Mouse (Mus musculus): ENCODE measurements at regions not wholly inside any gene's neighbourhood (a gene's known extent, or its start where the extent isn't known, plus 50 kb on each side); places are given as distances from the start of the nearest gene placed in this dataset.

GRCm38 (mm10) chr13:31397246-31397645 lies 158.7 kb upstream of the Foxq1 start:
- in situ Hi-C loops (cut with MboI, MseI) = no loop called here

GRCm38 (mm10) chr13:31400401-31400800 lies 155.5 kb upstream of the Foxq1 start:
- in situ Hi-C loops (cut with MboI, MseI) = no loop called here

GRCm38 (mm10) chr13:31405312-31405711 lies 150.6 kb upstream of the Foxq1 start:
- in situ Hi-C loops (cut with MboI, MseI) = no loop called here

- in situ Hi-C loops (cut with MboI, MseI) = no loop called here
These were observed 147.4 kb upstream of the Foxq1 start for GRCm38 (mm10) chr13:31408439-31409122.

- in situ Hi-C loops (cut with MboI, MseI) = no loop called here
These were observed 146.8 kb upstream of the Foxq1 start for GRCm38 (mm10) chr13:31409123-31409513.

- in situ Hi-C loops (cut with MboI, MseI) = no loop called here
These were observed 134.4 kb upstream of the Foxq1 start for GRCm38 (mm10) chr13:31421556-31421955.

GRCm38 (mm10) chr13:31423599-31423998 lies 132.3 kb upstream of the Foxq1 start:
- in situ Hi-C loops (cut with MboI, MseI) = no loop called here

- in situ Hi-C loops (cut with MboI, MseI) = no loop called here
These were observed 130.0 kb upstream of the Foxq1 start for GRCm38 (mm10) chr13:31425825-31426500.

GRCm38 (mm10) chr13:31436434-31436833 lies 119.5 kb upstream of the Foxq1 start:
- in situ Hi-C loops (cut with MboI, MseI) = no loop called here

- in situ Hi-C loops (cut with MboI, MseI) = no loop called here
These were observed 115.9 kb upstream of the Foxq1 start for GRCm38 (mm10) chr13:31439761-31440627.

GRCm38 (mm10) chr13:31458883-31459282 lies 97.1 kb upstream of the Foxq1 start:
- in situ Hi-C loops (cut with MboI, MseI) = no loop called here

- in situ Hi-C loops (cut with MboI, MseI) = no loop called here
These were observed 90.8 kb upstream of the Foxq1 start for GRCm38 (mm10) chr13:31465141-31465540.

GRCm38 (mm10) chr13:31465711-31466110 lies 90.2 kb upstream of the Foxq1 start:
- in situ Hi-C loops (cut with MboI, MseI) = no loop called here

- in situ Hi-C loops (cut with MboI, MseI) = no loop called here
These were observed 87.8 kb upstream of the Foxq1 start for GRCm38 (mm10) chr13:31468131-31468530.

- in situ Hi-C loops (cut with MboI, MseI) = no loop called here
These were observed 87.0 kb upstream of the Foxq1 start for GRCm38 (mm10) chr13:31468983-31469382.

- in situ Hi-C loops (cut with MboI, MseI) = no loop called here
These were observed 83.6 kb upstream of the Foxq1 start for GRCm38 (mm10) chr13:31472366-31472765.

GRCm38 (mm10) chr13:31472804-31473203 lies 83.1 kb upstream of the Foxq1 start:
- in situ Hi-C loops (cut with MboI, MseI) = no loop called here

GRCm38 (mm10) chr13:31473275-31473674 lies 82.7 kb upstream of the Foxq1 start:
- in situ Hi-C loops (cut with MboI, MseI) = no loop called here

- in situ Hi-C loops (cut with MboI, MseI) = no loop called here
These were observed 80.1 kb upstream of the Foxq1 start for GRCm38 (mm10) chr13:31475845-31476244.

GRCm38 (mm10) chr13:31477171-31477867 lies 78.6 kb upstream of the Foxq1 start:
- in situ Hi-C loops (cut with MboI, MseI) = no loop called here

- in situ Hi-C loops (cut with MboI, MseI) = no loop called here
These were observed 74.7 kb upstream of the Foxq1 start for GRCm38 (mm10) chr13:31481105-31481844.

Measured in T-helper 1 cell (primary cell).